Mouse (Mus musculus) kidney, embryonic 16.5 days (tissue): ENCODE measurements at regions not wholly inside any gene's neighbourhood (a gene's known extent, or its start where the extent isn't known, plus 50 kb on each side); places are given as distances from the start of the nearest gene placed in this dataset.

Experiments
- ATAC-seq: fragments of 200-750 bp; cut with Nextera tagmentation; 2 replicates; pipeline ENCODE4 v1.8.0; 2017; ENCODE audit warnings: moderate TSS enrichment; ENCODE audit not compliant: low FRiP score, low TSS enrichment
- H3K27ac ChIP-seq: fragments of 300-500 bp; sonication (generic); 2 replicates; pipeline ENCODE4 v1.5.1; 2014; ENCODE audit warnings: low read length
- H3K27me3 ChIP-seq: fragments of 300-500 bp; sonication (generic); 2 replicates; pipeline ENCODE4 v1.6.1; 2014; ENCODE audit warnings: low read length, control low read depth, mixed read lengths; ENCODE audit not compliant: insufficient read depth
- H3K36me3 ChIP-seq: fragments of 300-500 bp; sonication (generic); 2 replicates; pipeline ENCODE4 v1.6.1; 2014; ENCODE audit warnings: low read length, control low read depth, mixed read lengths; ENCODE audit not compliant: insufficient read depth
- H3K4me1 ChIP-seq: fragments of 300-500 bp; sonication (generic); 2 replicates; pipeline ENCODE4 v1.6.1; 2014; ENCODE audit warnings: low read length, control low read depth, mixed read lengths; ENCODE audit not compliant: insufficient read depth
- H3K4me2 ChIP-seq: fragments of 300-500 bp; sonication (generic); replicated peaks from 2 replicates; pipeline ENCODE4 v1.6.1; 2014; ENCODE audit warnings: low read depth, low read length
- H3K4me3 ChIP-seq: fragments of 300-500 bp; sonication (generic); 2 replicates; pipeline ENCODE4 v1.5.1; 2014; ENCODE audit warnings: mild to moderate bottlenecking, low read length
- H3K9ac ChIP-seq: fragments of 300-500 bp; sonication (generic); replicated peaks from 2 replicates; pipeline ENCODE4 v1.6.1; 2014; ENCODE audit warnings: low read length
- H3K9me3 ChIP-seq: fragments of 300-500 bp; sonication (generic); 2 replicates; pipeline ENCODE4 v1.6.1; 2016; ENCODE audit warnings: low read length, control low read depth
- WGBS: fragments of 180-500 bp; shearing (Covaris S2); extraction: QIAGEN DNeasy Blood & Tissue Kit; methylation state at CpG from one replicate; pipeline ENCODE4 v1.1.7; 2014; 5-methylcytosine and 5-hydroxymethylcytosine counted together

- H3K27me3 ChIP-seq: no peaks in the 10 kb centered on the region
- WGBS: 78% methylated on average over 13 of the region's 13 CpGs
- no peak overlapping the region for H3K4me3 ChIP-seq
- no peak for ATAC-seq
- no peak overlapping the region for H3K27ac ChIP-seq
- H3K36me3 ChIP-seq: no peaks in the 10 kb centered on the region
- H3K9ac ChIP-seq: no peak overlapping the region
- H3K4me2 ChIP-seq: no peak overlapping the region
- H3K4me1 ChIP-seq: no peaks in the 10 kb centered on the region
- 0 out of 2 replicates have a peak, but pooled peaks cover 3% of the 10 kb centered on the region for H3K9me3 ChIP-seq
These were observed 415.2 kb upstream of the Meis1 start for GRCm38 (mm10) chr11:19433680-19434619.

GRCm38 (mm10) chr11:19438385-19438784 lies 419.6 kb upstream of the Meis1 start:
- no peak overlapping the region for H3K9ac ChIP-seq
- H3K27me3 ChIP-seq: no peaks in the 10 kb centered on the region
- no peaks in the 10 kb centered on the region for H3K36me3 ChIP-seq
- no peak overlapping the region for H3K4me2 ChIP-seq
- ATAC-seq: no peak
- WGBS: 94% methylated on average over 5 of the region's 5 CpGs
- H3K27ac ChIP-seq: no peak overlapping the region
- no peaks in the 10 kb centered on the region for H3K4me1 ChIP-seq
- no peak overlapping the region for H3K4me3 ChIP-seq
- H3K9me3 ChIP-seq: 0 out of 2 replicates have a peak, but pooled peaks cover 3% of the 10 kb centered on the region

- H3K9me3 ChIP-seq: 0 out of 2 replicates have a peak, but pooled peaks cover 3% of the 10 kb centered on the region
- no peak overlapping the region for H3K4me2 ChIP-seq
- 90% methylated on average over 4 of the region's 4 CpGs for WGBS
- H3K4me3 ChIP-seq: no peak overlapping the region
- H3K36me3 ChIP-seq: no peaks in the 10 kb centered on the region
- H3K4me1 ChIP-seq: no peaks in the 10 kb centered on the region
- ATAC-seq: no peak
- H3K9ac ChIP-seq: no peak overlapping the region
- H3K27me3 ChIP-seq: no peaks in the 10 kb centered on the region
- H3K27ac ChIP-seq: no peak overlapping the region
These were observed 423.2 kb upstream of the Meis1 start for GRCm38 (mm10) chr11:19441936-19442335.

- Histone ChIP-seq H3K4me3 (no peak overlapping the region), H3K4me2 (no peak overlapping the region), H3K27me3 (no peaks in the 10 kb centered on the region), H3K4me1 (no peaks in the 10 kb centered on the region), H3K27ac (no peak overlapping the region), H3K9ac (no peak overlapping the region), H3K9me3 (no peaks in the 10 kb centered on the region), H3K36me3 (no peaks in the 10 kb centered on the region)
- 89% methylated on average over 12 of the region's 12 CpGs for WGBS
- ATAC-seq: no peak
These were observed 436.9 kb upstream of the Meis1 start for GRCm38 (mm10) chr11:19455391-19456290.

DNA sequence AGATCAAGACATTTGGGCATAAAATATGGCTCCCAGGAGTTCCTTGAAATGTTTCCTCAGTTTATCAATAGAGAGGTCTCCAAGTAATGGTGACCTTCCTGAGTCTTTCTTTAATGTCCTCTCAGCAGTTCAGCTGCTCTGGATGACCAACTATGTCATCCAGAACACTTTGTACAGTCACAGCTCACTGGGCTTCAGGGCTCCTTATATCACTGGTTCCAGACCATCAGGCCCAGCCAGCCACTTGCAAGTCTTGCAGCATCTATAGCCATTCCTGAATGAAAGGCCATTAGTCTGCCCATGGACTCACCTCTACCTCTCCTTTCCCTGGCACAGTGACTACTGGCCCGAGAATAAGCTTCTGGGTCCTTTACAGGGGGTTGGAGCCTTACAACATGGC lies 437.8 kb upstream of the Meis1 start:
- H3K4me3 ChIP-seq: no peak overlapping the region
- no peak overlapping the region for H3K27ac ChIP-seq
- H3K9me3 ChIP-seq: no peaks in the 10 kb centered on the region
- ATAC-seq: peak; percentile 70
- WGBS: 32% methylated on average over 1 of the region's 1 CpGs
- no peaks in the 10 kb centered on the region for H3K4me1 ChIP-seq
- H3K9ac ChIP-seq: no peak overlapping the region
- H3K27me3 ChIP-seq: no peaks in the 10 kb centered on the region
- H3K4me2 ChIP-seq: no peak overlapping the region
- no peaks in the 10 kb centered on the region for H3K36me3 ChIP-seq

- Histone ChIP-seq H3K4me2 (no peak overlapping the region), H3K9me3 (no peaks in the 10 kb centered on the region), H3K27me3 (no peaks in the 10 kb centered on the region), H3K4me1 (no peaks in the 10 kb centered on the region), H3K27ac (no peak overlapping the region), H3K36me3 (no peaks in the 10 kb centered on the region), H3K4me3 (no peak overlapping the region), H3K9ac (no peak overlapping the region)
- WGBS: 71% methylated on average over 6 of the region's 6 CpGs
- no peak for ATAC-seq
These were observed 445.1 kb upstream of the Meis1 start for GRCm38 (mm10) chr11:19463730-19464358.

- H3K4me2 ChIP-seq: no peak overlapping the region
- no peaks in the 10 kb centered on the region for H3K36me3 ChIP-seq
- ATAC-seq: peak; percentile 49; the same call in 1 of the 2 replicates
- no peaks in the 10 kb centered on the region for H3K9me3 ChIP-seq
- no peak overlapping the region for H3K9ac ChIP-seq
- no peaks in the 10 kb centered on the region for H3K27me3 ChIP-seq
- H3K4me3 ChIP-seq: no peak overlapping the region
- H3K4me1 ChIP-seq: no peaks in the 10 kb centered on the region
- 34% methylated on average over 3 of the region's 3 CpGs for WGBS
- no peak overlapping the region for H3K27ac ChIP-seq
These were observed 449.6 kb upstream of the Meis1 start for GRCm38 (mm10) chr11:19468373-19468772.

DNA sequence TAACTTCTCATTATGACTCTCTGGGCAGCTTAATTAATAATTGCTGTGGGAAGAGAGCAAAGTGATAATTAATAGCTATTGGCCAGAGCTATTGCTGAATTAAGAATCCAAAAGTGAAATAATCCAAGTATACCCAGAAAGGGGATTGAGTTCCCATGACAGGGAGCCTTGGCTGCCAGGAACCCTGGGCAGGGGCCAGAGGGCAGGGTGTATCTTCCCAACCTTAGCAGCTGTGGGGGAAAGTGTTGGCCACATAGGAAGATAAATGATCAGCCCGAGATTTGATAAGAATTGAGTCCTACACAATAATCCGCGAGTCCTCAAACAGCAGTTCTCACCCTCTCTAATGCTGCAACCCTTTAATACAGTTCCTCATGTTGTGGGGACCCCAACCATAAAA lies 450.0 kb upstream of the Meis1 start:
- Histone ChIP-seq H3K9ac (no peak overlapping the region), H3K36me3 (no peaks in the 10 kb centered on the region), H3K4me1 (no peaks in the 10 kb centered on the region), H3K27ac (no peak overlapping the region), H3K27me3 (no peaks in the 10 kb centered on the region), H3K4me2 (no peak overlapping the region), H3K9me3 (no peaks in the 10 kb centered on the region), H3K4me3 (no peak overlapping the region)
- WGBS: 68% methylated on average over 3 of the region's 3 CpGs
- ATAC-seq: no peak

DNA sequence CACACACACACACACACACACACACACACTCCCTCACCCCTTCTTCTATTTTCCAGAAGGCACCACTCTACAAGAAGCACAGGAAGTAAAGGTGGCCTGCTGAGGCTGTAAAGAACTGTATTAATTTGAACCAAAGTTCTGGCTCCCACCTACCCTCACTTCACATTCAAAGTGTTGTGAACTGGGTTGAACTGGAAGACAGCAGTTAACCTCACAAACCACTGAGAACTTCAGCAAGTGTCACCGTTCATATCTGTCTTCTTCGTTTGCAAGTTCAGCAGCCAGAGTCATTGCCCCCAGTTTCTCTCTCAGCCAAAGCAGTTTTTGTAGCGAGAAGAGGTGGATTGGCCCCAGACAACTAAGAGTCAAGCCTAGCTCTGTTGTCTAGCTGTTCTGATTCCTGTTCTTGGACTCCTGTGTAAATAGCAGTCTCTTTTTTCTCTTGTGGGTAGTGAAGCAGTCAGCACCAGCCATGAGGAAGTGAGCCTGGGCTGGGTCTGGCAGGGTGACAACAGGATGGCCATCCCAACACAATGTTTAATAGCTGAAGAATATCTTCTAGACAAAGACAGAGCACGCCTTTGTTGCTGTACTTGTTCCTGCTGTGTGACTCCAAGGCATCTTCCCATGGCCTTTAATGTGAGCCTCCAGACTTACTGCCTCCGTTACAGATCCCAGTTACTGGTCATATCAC lies 452.0 kb upstream of the Meis1 start:
- Histone ChIP-seq H3K4me3 (no peak overlapping the region), H3K36me3 (no peaks in the 10 kb centered on the region), H3K9ac (no peak overlapping the region), H3K9me3 (no peaks in the 10 kb centered on the region), H3K4me2 (no peak overlapping the region), H3K4me1 (0 out of 2 replicates have a peak, but pooled peaks cover 5% of the 10 kb centered on the region), H3K27me3 (no peaks in the 10 kb centered on the region), H3K27ac (no peak overlapping the region)
- no peak for ATAC-seq
- WGBS: 88% methylated on average over 5 of the region's 5 CpGs
